Mouse (Mus musculus): ENCODE results near the gene Mctp1. TPM values are rescaled to one million over a fixed set of nuclear protein-coding genes. Genes with fewer than 3 reads are reported as not detected.

Gene Mctp1
- polyA plus RNA-seq, 1 experiment from 2014 or later = 5.9 TPM

DNA sequence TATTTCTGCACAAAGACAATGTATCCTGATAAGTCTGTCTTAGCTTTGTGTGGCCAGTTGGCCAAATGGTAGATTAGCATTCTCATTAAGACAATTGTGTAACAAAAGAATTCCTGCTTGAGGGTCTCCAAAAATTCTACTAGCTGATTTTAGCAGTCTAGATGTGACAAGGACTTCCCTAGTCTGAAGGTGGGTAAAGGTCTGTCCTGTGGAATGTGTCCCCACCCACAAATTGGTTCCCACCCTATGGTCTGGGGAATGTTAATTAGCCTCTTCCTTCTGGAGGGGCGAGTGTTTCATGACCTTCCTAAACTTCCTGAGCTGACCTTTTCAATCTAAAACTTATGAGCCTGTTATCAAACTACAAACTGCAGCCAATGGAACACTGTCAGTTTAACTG is 143.4 kb downstream of the Mctp1 start:
- H3K27me3 ChIP-seq (replicated peaks; ENCODE audit: control insufficient read depth, insufficient read depth, low read length) = no peaks in the 10 kb centered on the region
- no peak overlapping the region for H3K9ac ChIP-seq (replicated peaks; ENCODE audit: low read depth, low read length)
- H3K4me2 ChIP-seq (ENCODE audit: low read length) = no peak overlapping the region
- no peaks in the 10 kb centered on the region for H3K36me3 ChIP-seq (ENCODE audit: control insufficient read depth, insufficient read depth)
- no peak overlapping the region for H3K4me3 ChIP-seq (replicated peaks; ENCODE audit: low read length)
- H3K9me3 ChIP-seq (ENCODE audit: control insufficient read depth, low read length) = no peaks in the 10 kb centered on the region
- ATAC-seq = no peak
- H3K27ac ChIP-seq (ENCODE audit: low read length) = no peak overlapping the region
- WGBS = 63% methylated on average over 1 of the region's 1 CpGs
- no peaks in the 10 kb centered on the region for H3K4me1 ChIP-seq (replicated peaks; ENCODE audit: control insufficient read depth, insufficient read depth, low read length)

DNA sequence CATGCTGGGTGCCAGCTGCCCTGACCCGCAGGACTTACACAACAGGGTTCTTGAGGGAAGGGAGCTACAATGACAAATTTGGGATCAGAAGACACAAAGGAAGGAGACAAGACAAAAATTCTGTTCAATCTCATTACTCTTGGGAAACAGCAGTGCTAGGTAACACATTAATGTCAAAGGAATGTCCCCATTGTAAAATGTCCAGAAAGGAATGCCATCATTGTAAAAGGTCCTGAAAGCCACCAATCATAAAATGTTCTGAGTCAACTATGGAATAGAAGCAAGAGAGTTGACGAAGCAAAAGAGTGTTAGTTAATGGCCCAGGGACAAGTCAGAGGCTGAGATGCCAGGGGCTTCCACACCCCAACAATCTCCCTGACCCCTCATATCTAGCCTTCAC is 145.6 kb downstream of the Mctp1 start:
- Histone ChIP-seq H3K9ac (replicated peaks; ENCODE audit: low read depth, low read length) (no peak overlapping the region), H3K4me1 (replicated peaks; ENCODE audit: control insufficient read depth, insufficient read depth, low read length) (no peaks in the 10 kb centered on the region), H3K36me3 (ENCODE audit: control insufficient read depth, insufficient read depth) (no peaks in the 10 kb centered on the region), H3K9me3 (ENCODE audit: control insufficient read depth, low read length) (no peaks in the 10 kb centered on the region), H3K27ac (ENCODE audit: low read length) (no peak overlapping the region), H3K4me2 (ENCODE audit: low read length) (no peak overlapping the region), H3K4me3 (replicated peaks; ENCODE audit: low read length) (no peak overlapping the region), H3K27me3 (replicated peaks; ENCODE audit: control insufficient read depth, insufficient read depth, low read length) (no peaks in the 10 kb centered on the region)
- WGBS = 80% methylated on average over 2 of the region's 2 CpGs
- ATAC-seq = no peak

DNA sequence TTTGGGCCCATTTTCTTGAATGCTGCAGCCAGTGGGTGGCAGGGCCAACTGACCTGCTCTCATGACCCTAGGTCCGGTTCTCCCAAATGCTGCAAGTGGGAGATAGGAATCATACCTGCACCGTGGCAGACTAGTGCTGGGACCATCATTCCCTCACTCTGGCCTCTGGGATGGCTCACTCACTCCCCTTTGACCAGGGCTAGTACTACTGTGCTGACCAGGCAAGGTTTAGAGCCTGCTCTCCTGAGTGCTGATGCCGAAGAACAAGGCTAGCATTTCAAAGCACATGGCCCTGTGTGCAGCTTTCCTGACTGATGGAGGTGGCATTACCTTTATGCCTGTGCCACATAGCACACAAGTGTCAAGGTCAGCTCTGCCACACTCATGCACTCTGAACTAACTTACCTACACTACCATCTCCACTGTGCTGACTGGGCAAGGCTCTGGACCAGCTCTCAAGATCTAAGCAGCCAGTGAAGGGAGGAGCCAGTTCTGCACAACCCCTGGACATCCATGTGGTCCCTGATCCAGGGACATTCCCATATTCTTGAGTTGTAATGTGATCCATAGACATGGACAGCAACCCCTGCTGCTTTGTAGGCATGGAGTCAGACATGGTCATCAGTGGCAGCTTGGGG is 146.7 kb downstream of the Mctp1 start:
- Histone ChIP-seq H3K27ac (ENCODE audit: low read length) (no peak overlapping the region), H3K36me3 (ENCODE audit: control insufficient read depth, insufficient read depth) (no peaks in the 10 kb centered on the region), H3K4me2 (ENCODE audit: low read length) (no peak overlapping the region), H3K9me3 (ENCODE audit: control insufficient read depth, low read length) (no peaks in the 10 kb centered on the region), H3K4me3 (replicated peaks; ENCODE audit: low read length) (no peak overlapping the region), H3K4me1 (replicated peaks; ENCODE audit: control insufficient read depth, insufficient read depth, low read length) (no peaks in the 10 kb centered on the region), H3K27me3 (replicated peaks; ENCODE audit: control insufficient read depth, insufficient read depth, low read length) (no peaks in the 10 kb centered on the region), H3K9ac (replicated peaks; ENCODE audit: low read depth, low read length) (no peak overlapping the region)
- WGBS = 78% methylated on average over 3 of the region's 3 CpGs
- ATAC-seq = no peak

DNA sequence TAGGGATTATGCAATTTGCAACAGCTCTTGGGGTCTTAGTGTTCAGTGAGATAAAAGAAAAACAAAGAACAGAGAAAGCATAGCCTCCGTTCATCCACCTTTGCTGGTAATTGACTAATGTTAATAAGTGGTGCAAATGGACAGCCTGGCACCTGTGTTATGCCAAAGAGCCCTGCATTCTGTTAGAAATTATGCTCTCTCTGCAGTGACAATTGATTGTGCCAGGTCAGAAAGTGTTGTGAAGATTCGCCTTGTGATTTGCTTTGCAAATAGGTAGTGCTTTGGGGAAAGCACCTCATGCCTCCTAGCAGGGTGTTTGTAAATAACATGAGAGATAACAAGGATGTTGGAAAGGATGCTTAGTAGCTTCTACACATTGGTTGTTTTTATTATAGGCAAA is 163.5 kb downstream of the Mctp1 start:
- H3K27ac ChIP-seq (ENCODE audit: low read length) = no peak overlapping the region
- H3K4me2 ChIP-seq (ENCODE audit: low read length) = no peak overlapping the region
- H3K27me3 ChIP-seq (replicated peaks; ENCODE audit: control insufficient read depth, insufficient read depth, low read length) = no peaks in the 10 kb centered on the region
- no peak overlapping the region for H3K4me3 ChIP-seq (replicated peaks; ENCODE audit: low read length)
- H3K4me1 ChIP-seq (replicated peaks; ENCODE audit: control insufficient read depth, insufficient read depth, low read length) = no peaks in the 10 kb centered on the region
- H3K9ac ChIP-seq (replicated peaks; ENCODE audit: low read depth, low read length) = no peak overlapping the region
- ATAC-seq = no peak
- WGBS = 68% methylated on average over 2 of the region's 2 CpGs
- H3K9me3 ChIP-seq (ENCODE audit: control insufficient read depth, low read length) = no peaks in the 10 kb centered on the region
- H3K36me3 ChIP-seq (ENCODE audit: control insufficient read depth, insufficient read depth) = no peaks in the 10 kb centered on the region

DNA sequence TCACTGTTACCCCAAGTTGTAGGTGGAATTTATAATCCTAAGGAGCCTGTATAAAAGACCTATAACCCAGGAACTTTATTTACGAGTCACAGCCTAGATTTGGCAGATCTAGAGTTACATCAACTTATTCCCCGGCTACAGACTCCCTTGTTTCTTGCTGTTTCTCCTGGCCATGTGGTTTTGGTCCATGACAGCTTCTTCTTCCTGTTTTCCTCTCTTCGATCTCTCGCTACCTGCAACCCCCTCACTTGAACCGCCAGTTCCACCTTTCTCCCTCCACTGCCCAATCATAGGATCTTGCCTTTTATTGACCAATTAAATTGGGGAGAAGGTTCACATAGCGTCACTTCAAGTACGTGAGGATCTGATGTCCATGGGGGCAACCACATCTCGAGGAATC is 176.6 kb downstream of the Mctp1 start:
- no peaks in the 10 kb centered on the region for H3K27me3 ChIP-seq (replicated peaks; ENCODE audit: control insufficient read depth, insufficient read depth, low read length)
- H3K27ac ChIP-seq (ENCODE audit: low read length) = no peak overlapping the region
- 94% methylated on average over 8 of the region's 8 CpGs for WGBS
- H3K4me1 ChIP-seq (replicated peaks; ENCODE audit: control insufficient read depth, insufficient read depth, low read length) = no peaks in the 10 kb centered on the region
- H3K4me3 ChIP-seq (replicated peaks; ENCODE audit: low read length) = no peak overlapping the region
- ATAC-seq = no peak
- H3K9me3 ChIP-seq (ENCODE audit: control insufficient read depth, low read length) = no peaks in the 10 kb centered on the region
- H3K4me2 ChIP-seq (ENCODE audit: low read length) = no peak overlapping the region
- H3K9ac ChIP-seq (replicated peaks; ENCODE audit: low read depth, low read length) = no peak overlapping the region
- no peaks in the 10 kb centered on the region for H3K36me3 ChIP-seq (ENCODE audit: control insufficient read depth, insufficient read depth)

DNA sequence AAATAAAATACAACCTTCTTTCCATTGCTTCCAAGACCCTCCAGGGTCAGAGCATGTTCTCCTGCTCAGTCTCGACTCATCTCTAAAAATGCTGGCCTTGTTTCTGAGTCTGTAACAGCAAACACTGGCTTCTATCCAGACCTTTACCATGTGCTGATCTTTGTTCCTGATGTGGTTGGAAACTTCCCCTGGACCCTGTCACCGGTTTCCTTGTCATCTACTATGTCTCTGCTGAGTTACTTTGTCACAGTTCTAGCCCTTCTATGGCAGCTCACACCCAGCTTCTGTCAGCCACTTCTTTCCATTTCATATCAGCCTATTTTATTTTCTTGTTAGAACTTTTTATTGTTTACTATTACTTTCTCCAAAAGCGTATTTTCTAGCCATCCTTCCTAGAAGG is 177.3 kb downstream of the Mctp1 start:
- H3K4me3 ChIP-seq (replicated peaks; ENCODE audit: low read length) = no peak overlapping the region
- no peaks in the 10 kb centered on the region for H3K27me3 ChIP-seq (replicated peaks; ENCODE audit: control insufficient read depth, insufficient read depth, low read length)
- ATAC-seq = no peak
- H3K9me3 ChIP-seq (ENCODE audit: control insufficient read depth, low read length) = no peaks in the 10 kb centered on the region
- 86% methylated on average over 3 of the region's 3 CpGs for WGBS
- H3K9ac ChIP-seq (replicated peaks; ENCODE audit: low read depth, low read length) = no peak overlapping the region
- no peak overlapping the region for H3K4me2 ChIP-seq (ENCODE audit: low read length)
- H3K36me3 ChIP-seq (ENCODE audit: control insufficient read depth, insufficient read depth) = no peaks in the 10 kb centered on the region
- H3K4me1 ChIP-seq (replicated peaks; ENCODE audit: control insufficient read depth, insufficient read depth, low read length) = no peaks in the 10 kb centered on the region
- no peak overlapping the region for H3K27ac ChIP-seq (ENCODE audit: low read length)

DNA sequence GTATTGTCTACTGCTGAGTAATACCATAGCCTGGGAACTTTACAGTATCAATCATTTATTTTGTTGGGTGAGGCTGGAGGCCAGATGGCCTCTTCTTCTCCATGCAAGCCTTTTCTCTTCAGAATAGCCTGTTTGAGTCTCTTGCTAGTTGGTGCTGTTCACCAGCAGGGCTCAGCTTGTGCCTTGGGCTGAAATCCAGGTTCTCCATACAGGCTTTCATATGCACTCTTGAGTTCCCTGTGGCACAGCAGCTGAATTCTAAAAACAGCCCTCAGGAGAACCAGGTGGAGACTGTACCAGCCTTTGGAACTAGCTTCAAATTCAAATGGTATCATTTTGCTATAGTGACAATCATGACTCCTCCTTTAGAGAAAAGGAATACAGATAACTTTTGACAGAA is 179.7 kb downstream of the Mctp1 start:
- Histone ChIP-seq H3K27ac (ENCODE audit: low read length) (no peak overlapping the region), H3K36me3 (ENCODE audit: control insufficient read depth, insufficient read depth) (no peaks in the 10 kb centered on the region), H3K9me3 (ENCODE audit: control insufficient read depth, low read length) (no peaks in the 10 kb centered on the region), H3K4me2 (ENCODE audit: low read length) (no peak overlapping the region), H3K9ac (replicated peaks; ENCODE audit: low read depth, low read length) (no peak overlapping the region), H3K27me3 (replicated peaks; ENCODE audit: control insufficient read depth, insufficient read depth, low read length) (no peaks in the 10 kb centered on the region), H3K4me1 (replicated peaks; ENCODE audit: control insufficient read depth, insufficient read depth, low read length) (no peaks in the 10 kb centered on the region), H3K4me3 (replicated peaks; ENCODE audit: low read length) (no peak overlapping the region)
- ATAC-seq = no peak

DNA sequence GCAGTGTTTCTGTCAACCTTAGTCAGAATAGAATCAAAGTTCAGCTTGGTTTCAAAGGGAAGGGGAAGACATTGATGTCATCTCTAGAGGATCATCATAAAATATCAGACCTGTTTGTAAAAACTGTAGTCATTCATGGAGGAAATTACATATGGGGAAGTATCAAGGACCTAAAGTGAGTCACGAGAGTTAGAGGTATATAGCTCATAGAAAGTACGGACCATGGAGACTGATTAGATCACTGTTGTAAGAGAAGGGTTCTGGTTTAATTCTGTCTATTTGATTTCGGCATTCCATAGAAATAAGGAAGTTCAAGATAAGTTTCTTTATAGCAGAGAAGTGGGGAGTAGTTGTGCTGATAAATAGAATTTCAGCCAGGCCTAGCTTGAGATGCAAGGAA is 181.7 kb downstream of the Mctp1 start:
- H3K4me2 ChIP-seq (ENCODE audit: low read length) = no peak overlapping the region
- H3K4me1 ChIP-seq (replicated peaks; ENCODE audit: control insufficient read depth, insufficient read depth, low read length) = no peaks in the 10 kb centered on the region
- 94% methylated on average over 3 of the region's 3 CpGs for WGBS
- H3K9me3 ChIP-seq (ENCODE audit: control insufficient read depth, low read length) = no peaks in the 10 kb centered on the region
- no peak for ATAC-seq
- no peaks in the 10 kb centered on the region for H3K27me3 ChIP-seq (replicated peaks; ENCODE audit: control insufficient read depth, insufficient read depth, low read length)
- H3K36me3 ChIP-seq (ENCODE audit: control insufficient read depth, insufficient read depth) = no peaks in the 10 kb centered on the region
- no peak overlapping the region for H3K9ac ChIP-seq (replicated peaks; ENCODE audit: low read depth, low read length)
- H3K27ac ChIP-seq (ENCODE audit: low read length) = no peak overlapping the region
- no peak overlapping the region for H3K4me3 ChIP-seq (replicated peaks; ENCODE audit: low read length)

DNA sequence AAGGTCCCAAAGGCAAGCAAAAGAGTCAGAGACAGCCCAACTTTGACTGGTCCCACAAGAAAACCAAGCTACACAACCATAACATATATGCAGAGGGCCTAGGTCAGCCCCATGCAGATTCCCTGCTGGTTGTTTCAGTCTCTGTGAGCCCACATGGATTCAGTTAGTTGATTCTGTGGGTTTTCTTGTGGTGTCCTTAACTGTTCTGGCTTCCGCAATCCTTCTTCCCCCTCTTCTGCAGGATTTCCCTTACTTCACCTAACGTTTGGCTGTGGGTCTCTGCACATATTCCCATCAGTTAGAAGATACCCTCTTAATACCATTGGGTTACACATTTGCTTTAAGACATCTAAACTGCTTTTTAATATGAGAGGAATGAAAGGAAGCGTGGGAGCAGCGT is 183.1 kb downstream of the Mctp1 start:
- Histone ChIP-seq H3K4me2 (ENCODE audit: low read length) (no peak overlapping the region), H3K36me3 (ENCODE audit: control insufficient read depth, insufficient read depth) (no peaks in the 10 kb centered on the region), H3K9me3 (ENCODE audit: control insufficient read depth, low read length) (no peaks in the 10 kb centered on the region), H3K27ac (ENCODE audit: low read length) (no peak overlapping the region), H3K4me3 (replicated peaks; ENCODE audit: low read length) (no peak overlapping the region), H3K4me1 (replicated peaks; ENCODE audit: control insufficient read depth, insufficient read depth, low read length) (no peaks in the 10 kb centered on the region), H3K27me3 (replicated peaks; ENCODE audit: control insufficient read depth, insufficient read depth, low read length) (no peaks in the 10 kb centered on the region), H3K9ac (replicated peaks; ENCODE audit: low read depth, low read length) (no peak overlapping the region)
- WGBS = 90% methylated on average over 4 of the region's 4 CpGs
- ATAC-seq = no peak

DNA sequence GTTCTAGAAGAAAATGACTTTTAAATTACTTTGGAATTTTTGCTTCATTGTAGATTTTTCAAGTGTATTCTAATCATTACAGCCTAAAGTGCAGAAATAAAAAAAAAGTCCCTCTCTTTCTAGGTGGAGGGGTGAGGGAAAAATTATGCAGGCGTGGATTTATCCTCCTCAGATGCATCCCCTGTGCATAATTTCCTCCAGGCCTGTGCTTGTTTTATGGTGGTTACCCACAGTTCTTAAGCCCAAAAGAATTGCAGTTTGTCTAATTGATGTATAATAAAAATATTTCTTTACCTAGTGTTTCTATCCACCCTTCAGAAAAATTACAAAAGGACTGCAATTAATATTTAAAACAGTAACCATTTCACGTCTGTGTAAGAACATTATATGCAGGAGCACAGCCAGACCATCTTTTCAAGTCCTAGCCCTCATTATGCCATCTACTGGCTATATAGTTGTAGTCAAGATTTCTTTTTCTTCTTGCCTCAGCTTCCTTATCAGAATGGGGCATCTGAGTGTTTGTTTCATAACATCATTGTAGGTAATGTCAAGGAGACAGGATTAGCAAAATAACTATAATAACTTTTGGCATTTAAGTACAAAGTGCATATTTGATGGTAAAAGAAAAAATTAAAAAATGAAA is 184.4 kb downstream of the Mctp1 start:
- ATAC-seq = no peak
- Histone ChIP-seq H3K4me2 (ENCODE audit: low read length) (no peak overlapping the region), H3K27me3 (replicated peaks; ENCODE audit: control insufficient read depth, insufficient read depth, low read length) (no peaks in the 10 kb centered on the region)

More for the DNA sequence above, 184.4 kb downstream of the Mctp1 start:
- no peaks in the 10 kb centered on the region for H3K4me1 ChIP-seq (replicated peaks; ENCODE audit: control insufficient read depth, insufficient read depth, low read length)
- no peak overlapping the region for H3K9ac ChIP-seq (replicated peaks; ENCODE audit: low read depth, low read length)
- no peaks in the 10 kb centered on the region for H3K36me3 ChIP-seq (ENCODE audit: control insufficient read depth, insufficient read depth)
- H3K9me3 ChIP-seq (ENCODE audit: control insufficient read depth, low read length) = no peaks in the 10 kb centered on the region
- H3K4me3 ChIP-seq (replicated peaks; ENCODE audit: low read length) = no peak overlapping the region
- 54% methylated on average over 2 of the region's 2 CpGs for WGBS
- no peak overlapping the region for H3K27ac ChIP-seq (ENCODE audit: low read length)

Data from forebrain, embryonic 16.5 days (tissue).